Mouse (Mus musculus) heart, adult 2 months (tissue): ENCODE results near the gene Gmppa. TPM values are rescaled to one million over a fixed set of nuclear protein-coding genes. Genes with fewer than 3 reads are reported as not detected.

Experiments
- DNase-seq, 2 experiments: peaks; one replicate each; pipeline ENCODE4 v3.0.0; 2021
- H3K27ac ChIP-seq: fragments of 200-600 bp; 2 replicates; pipeline ENCODE4 v1.8.1; 2022
- H3K27me3 ChIP-seq: fragments of 200-500 bp; 2 replicates; pipeline ENCODE4 v1.6.1; 2012; ENCODE audit warnings: mild to moderate bottlenecking, low read length, inconsistent platforms, mixed read lengths; ENCODE audit not compliant: control insufficient read depth, insufficient read depth
- H3K36me3 ChIP-seq: fragments of 200-500 bp; 2 replicates; pipeline ENCODE4 v1.6.1; 2012; ENCODE audit warnings: low read length, inconsistent platforms; ENCODE audit not compliant: control insufficient read depth, insufficient read depth
- H3K4me1 ChIP-seq: fragments of 200-500 bp; 2 replicates; pipeline ENCODE4 v1.6.1; 2011; ENCODE audit warnings: low read length; ENCODE audit not compliant: control insufficient read depth, insufficient read depth
- H3K4me3 ChIP-seq: fragments of 200-600 bp; 2 replicates; pipeline ENCODE4 v1.8.1; 2022
- H3K79me2 ChIP-seq: fragments of 200-500 bp; replicated peaks from 2 replicates; pipeline ENCODE4 v1.6.1; 2012; ENCODE audit warnings: mild to moderate bottlenecking, inconsistent platforms, low read length, moderate library complexity, mixed read lengths; ENCODE audit not compliant: control insufficient read depth, insufficient read depth
- H3K9ac ChIP-seq: fragments of 200-500 bp; 2 replicates; pipeline ENCODE4 v1.6.1; 2012; ENCODE audit warnings: low read depth, mild to moderate bottlenecking, control low read depth, inconsistent platforms, low read length, mixed read lengths
- CTCF ChIP-seq: fragments of 200-600 bp; IDR thresholded peaks from 2 replicates; pipeline ENCODE4 v1.8.1; 2022; ENCODE audit warnings: antibody characterized with exemption, mild to moderate bottlenecking, moderate library complexity
- EP300 ChIP-seq: fragments of 200-500 bp; IDR thresholded peaks from 2 replicates; pipeline ENCODE4 v1.6.1; 2011; ENCODE audit warnings: low read depth, low read length, control low read depth; ENCODE audit not compliant: insufficient read depth
- POLR2A ChIP-seq: fragments of 200-500 bp; IDR thresholded peaks from 2 replicates; pipeline ENCODE4 v1.6.1; 2011; ENCODE audit warnings: mild to moderate bottlenecking, low read depth, low read length, control low read depth; ENCODE audit not compliant: insufficient read depth
- WGBS: fragments of 180-500 bp; shearing (Covaris S2); methylation state at CpG from one replicate; pipeline ENCODE4 v1.1.7; 2018; 5-methylcytosine and 5-hydroxymethylcytosine counted together
- intact Hi-C: fragments of 180-260 bp; cut with DNase I; formaldehyde crosslinking; loops from one replicate; pipeline ENCODE4 v1.15.1; 2025
- polyA plus RNA-seq: library from polyadenylated mRNA; depleted of rRNA; stranded (reverse); fragments of >200 nt; gene quantifications from 2 replicates; pipeline ENCODE4 v1.2.3, GENCODE M21; 2012
- total RNA-seq, 2 experiments: library from RNA; stranded (reverse); gene quantifications; 2 replicates each; pipeline ENCODE4 v1.2.3; 2021

The Gmppa gene
- total and polyA plus RNA-seq, 3 experiments = 38.9 to 94.6 (median 39.9) TPM

- H3K4me1 ChIP-seq = peaks cover 2% of the 10 kb centered on the region
- no peaks in the 10 kb centered on the region for H3K36me3 ChIP-seq
- no peaks in the 10 kb centered on the region for H3K79me2 ChIP-seq
- no peak overlapping the region for H3K4me3 ChIP-seq
- no peak overlapping the region for H3K27ac ChIP-seq
- intact Hi-C loops = loop anchor here (10.0 kb wide), 1 partner anchor 244 kb away; the partner anchor contains the start of genes Ankzf1 and Atg9a
- 89% methylated on average over 8 of the region's 9 CpGs for WGBS
- DNase-seq = no peak
- H3K27me3 ChIP-seq = no peaks in the 10 kb centered on the region
- H3K9ac ChIP-seq = no peak overlapping the region
- TF ChIP-seq EP300 = no peak
- no peak for TF ChIP-seq POLR2A
- TF ChIP-seq CTCF = no peak
Observed at GRCm38 (mm10) chr1:75438782-75439181, 3.1 kb downstream of the Gmppa start.

GRCm38 (mm10) chr1:75440661-75441060, 4.9 kb downstream of the Gmppa start:
- intact Hi-C loops = no loop called here
- no peak overlapping the region for H3K4me3 ChIP-seq
- no peak overlapping the region for H3K27ac ChIP-seq
- no peak overlapping the region for H3K9ac ChIP-seq
- no peaks in the 10 kb centered on the region for H3K36me3 ChIP-seq
- H3K4me1 ChIP-seq = peaks cover under 1% of the 10 kb centered on the region
- H3K79me2 ChIP-seq = no peaks in the 10 kb centered on the region
- DNase-seq = no peak
- H3K27me3 ChIP-seq = no peaks in the 10 kb centered on the region
- WGBS = 95% methylated on average over 7 of the region's 7 CpGs
- TF ChIP-seq CTCF (no peak), EP300 (no peak), POLR2A (no peak)

- TF ChIP-seq CTCF = no peak
- TF ChIP-seq POLR2A = no peak
- TF ChIP-seq EP300 = no peak
- 90% methylated on average over 15 of the region's 15 CpGs for WGBS
- Histone ChIP-seq H3K79me2 (no peaks in the 10 kb centered on the region), H3K4me1 (no peaks in the 10 kb centered on the region), H3K9ac (no peak overlapping the region), H3K27ac (no peak overlapping the region), H3K36me3 (no peaks in the 10 kb centered on the region), H3K27me3 (no peaks in the 10 kb centered on the region), H3K4me3 (no peak overlapping the region)
- intact Hi-C loops = no loop called here
- no peak for DNase-seq
Observed at GRCm38 (mm10) chr1:75441471-75441996, 5.8 kb downstream of the Gmppa start.

- H3K36me3 ChIP-seq = no peaks in the 10 kb centered on the region
- no peak overlapping the region for H3K4me3 ChIP-seq
- no peaks in the 10 kb centered on the region for H3K4me1 ChIP-seq
- peaks cover 2% of the 10 kb centered on the region; the same call in 1 of the 2 replicates for H3K27me3 ChIP-seq
- intact Hi-C loops = no loop called here
- 87% methylated on average over 9 of the region's 9 CpGs for WGBS
- H3K79me2 ChIP-seq = no peaks in the 10 kb centered on the region
- TF ChIP-seq EP300 (no peak), CTCF (no peak), POLR2A (no peak)
- H3K27ac ChIP-seq = no peak overlapping the region
- no peak for DNase-seq
- H3K9ac ChIP-seq = no peak overlapping the region
Observed at GRCm38 (mm10) chr1:75442171-75442570, 6.4 kb downstream of the Gmppa start.

GRCm38 (mm10) chr1:75442811-75443210, 7.1 kb downstream of the Gmppa start:
- Histone ChIP-seq H3K4me3 (no peak overlapping the region), H3K27ac (no peak overlapping the region), H3K9ac (no peak overlapping the region), H3K36me3 (no peaks in the 10 kb centered on the region), H3K79me2 (no peaks in the 10 kb centered on the region), H3K27me3 (peaks cover 2% of the 10 kb centered on the region; the same call in 1 of the 2 replicates), H3K4me1 (no peaks in the 10 kb centered on the region)
- 77% methylated on average over 8 of the region's 8 CpGs for WGBS
- no peak for TF ChIP-seq POLR2A
- TF ChIP-seq EP300 = no peak
- intact Hi-C loops = no loop called here
- DNase-seq = no peak

GRCm38 (mm10) chr1:75443247-75444024, 7.7 kb downstream of the Gmppa start:
- H3K79me2 ChIP-seq = no peaks in the 10 kb centered on the region
- no peak for DNase-seq
- peaks cover 2% of the 10 kb centered on the region; the same call in 1 of the 2 replicates for H3K27me3 ChIP-seq
- intact Hi-C loops = no loop called here
- H3K9ac ChIP-seq = no peak overlapping the region
- H3K4me3 ChIP-seq = no peak overlapping the region
- H3K4me1 ChIP-seq = no peaks in the 10 kb centered on the region
- H3K36me3 ChIP-seq = no peaks in the 10 kb centered on the region
- WGBS = 68% methylated on average over 13 of the region's 13 CpGs
- no peak overlapping the region for H3K27ac ChIP-seq
- TF ChIP-seq EP300 (no peak), POLR2A (no peak), CTCF (no peak)
